Mouse (Mus musculus): ENCODE data around the gene Tbcc. TPM values are rescaled to one million over a fixed set of nuclear protein-coding genes. Genes with fewer than 3 reads are reported as not detected.
"Not testable (repeated sequence)": the region's sequence is repeated elsewhere in the genome, so short reads cannot be mapped to it uniquely, and the experiment has no call there.

The Tbcc gene
- 26.5 and 27.3 TPM in 2 replicates for polyA plus RNA-seq (2012; rRNA removed)

GRCm38 (mm10) chr17:46890116-46890815, at the start of gene Tbcc:
Tbcc (plus strand) TSS chr17:46890684.
- DNase-seq (ENCODE audit: extremely low spot score in 1 of 2, low spot score in 1 of 2): peak; percentile 95 to 98

GRCm38 (mm10) chr17:46843022-46843421, 47.5 kb upstream of the Tbcc start:
- no peak for DNase-seq (ENCODE audit: extremely low spot score in 1 of 2, low spot score in 1 of 2)

- DNase-seq (ENCODE audit: extremely low spot score in 1 of 2, low spot score in 1 of 2): no peak
Observed at GRCm38 (mm10) chr17:46843716-46844115, 46.8 kb upstream of the Tbcc start.

GRCm38 (mm10) chr17:46844811-46845210, 45.7 kb upstream of the Tbcc start:
- no peak for DNase-seq (ENCODE audit: extremely low spot score in 1 of 2, low spot score in 1 of 2)

GRCm38 (mm10) chr17:46845262-46845661, 45.2 kb upstream of the Tbcc start:
- no peak for DNase-seq (ENCODE audit: extremely low spot score in 1 of 2, low spot score in 1 of 2)

GRCm38 (mm10) chr17:46846573-46846972, 43.9 kb upstream of the Tbcc start:
- DNase-seq (ENCODE audit: extremely low spot score in 1 of 2, low spot score in 1 of 2): not testable (repeated sequence)

- DNase-seq (ENCODE audit: extremely low spot score in 1 of 2, low spot score in 1 of 2): no peak
Observed at GRCm38 (mm10) chr17:46847206-46847605, 43.3 kb upstream of the Tbcc start.

GRCm38 (mm10) chr17:46852725-46853124, 37.8 kb upstream of the Tbcc start:
- DNase-seq (ENCODE audit: extremely low spot score in 1 of 2, low spot score in 1 of 2): no peak

GRCm38 (mm10) chr17:46853281-46853680, 37.2 kb upstream of the Tbcc start:
- peak in 1 of 2 experiments; percentile 45 for DNase-seq (ENCODE audit: extremely low spot score in 1 of 2, low spot score in 1 of 2)

GRCm38 (mm10) chr17:46854096-46854495, 36.4 kb upstream of the Tbcc start:
- no peak for DNase-seq (ENCODE audit: extremely low spot score in 1 of 2, low spot score in 1 of 2)

GRCm38 (mm10) chr17:46854640-46855110, 35.8 kb upstream of the Tbcc start:
- no peak for DNase-seq (ENCODE audit: extremely low spot score in 1 of 2, low spot score in 1 of 2)

GRCm38 (mm10) chr17:46855328-46856106, 35.0 kb upstream of the Tbcc start:
- DNase-seq (ENCODE audit: extremely low spot score in 1 of 2, low spot score in 1 of 2): no peak

GRCm38 (mm10) chr17:46856107-46856388, 34.4 kb upstream of the Tbcc start:
- no peak for DNase-seq (ENCODE audit: extremely low spot score in 1 of 2, low spot score in 1 of 2)

GRCm38 (mm10) chr17:46856471-46857360, 33.8 kb upstream of the Tbcc start:
- peak in 1 of 2 experiments; percentile 77 for DNase-seq (ENCODE audit: extremely low spot score in 1 of 2, low spot score in 1 of 2)

GRCm38 (mm10) chr17:46857361-46857902, 33.1 kb upstream of the Tbcc start:
- peak; percentile 55 to 77 for DNase-seq (ENCODE audit: extremely low spot score in 1 of 2, low spot score in 1 of 2)

GRCm38 (mm10) chr17:46857903-46858748, 32.4 kb upstream of the Tbcc start, which contains the start of gene Bicral:
Bicral (minus strand) TSS chr17:46858482.
- peak in 1 of 2 experiments; percentile 75 for DNase-seq (ENCODE audit: extremely low spot score in 1 of 2, low spot score in 1 of 2)

- DNase-seq (ENCODE audit: extremely low spot score in 1 of 2, low spot score in 1 of 2): no peak
Observed at GRCm38 (mm10) chr17:46858749-46859444, 31.6 kb upstream of the Tbcc start.

- DNase-seq (ENCODE audit: extremely low spot score in 1 of 2, low spot score in 1 of 2): no peak
Observed at GRCm38 (mm10) chr17:46860120-46860519, 30.4 kb upstream of the Tbcc start.

Measured in frontal cortex, adult 2 months (tissue).